Mouse (Mus musculus): ENCODE measurements at regions not wholly inside any gene's neighbourhood (a gene's known extent, or its start where the extent isn't known, plus 50 kb on each side); places are given as distances from the start of the nearest gene placed in this dataset.

DNA sequence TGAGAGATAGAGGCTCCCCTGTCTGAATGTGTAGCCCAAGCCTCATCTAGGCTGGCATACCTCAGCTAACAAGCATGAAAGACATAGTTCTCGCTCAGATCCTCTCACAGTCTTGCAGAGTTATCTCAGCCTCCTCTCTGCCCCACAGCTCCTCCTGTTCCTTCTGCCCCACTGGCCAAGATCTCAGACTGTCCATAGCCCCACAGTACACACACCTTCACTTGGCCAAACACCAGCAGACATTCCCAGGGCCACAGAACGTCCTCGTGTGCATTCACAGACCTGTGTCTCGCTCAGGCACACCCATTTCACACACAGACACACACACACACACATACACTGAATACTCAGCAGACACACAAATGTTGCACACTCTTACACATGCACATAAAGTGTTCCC lies 87.5 kb upstream of the Prr23a1 start:
- TF ChIP-seq GATA1 (IDR thresholded peaks at IDR 0.05; ENCODE audit: borderline replicate concordance, low read length) = no peak
- TF ChIP-seq FLI1 (IDR thresholded peaks at IDR 0.05; ENCODE audit: low read length) = no peak

Data from megakaryocyte, embryonic 14.5 days (primary cell).